Mouse (Mus musculus) right cerebral cortex, postnatal 36 days (tissue): ENCODE data around the gene Foxl1.

Source experiments
- DNase-seq, 2 experiments: peaks; one replicate each; pipeline ENCODE4 v3.0.0; 2022; ENCODE audit warnings: low spot score in 2 of 2, mixed read lengths in 1 of 2

The Foxl1 gene

DNA sequence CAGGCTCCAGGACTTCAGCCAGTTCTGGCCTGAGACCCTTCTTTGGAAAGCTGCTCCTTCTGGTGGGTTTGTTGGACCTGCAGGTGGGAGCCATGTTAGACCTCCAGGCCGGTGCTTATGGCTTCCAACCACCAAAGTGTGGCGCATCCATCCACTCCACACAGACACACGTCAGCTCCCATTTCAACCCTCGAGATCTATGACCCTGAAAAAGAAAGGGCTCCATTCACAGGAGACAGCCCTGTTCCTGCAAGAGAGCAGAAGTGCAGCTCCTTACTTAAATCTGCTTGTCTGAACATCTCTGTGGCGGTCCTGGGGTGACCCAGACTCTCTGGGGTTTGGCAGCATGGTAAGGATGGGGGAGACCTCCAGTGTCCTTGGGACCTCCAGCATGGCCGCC lies 34.2 kb upstream of the Foxl1 start:
- no peak for DNase-seq

DNA sequence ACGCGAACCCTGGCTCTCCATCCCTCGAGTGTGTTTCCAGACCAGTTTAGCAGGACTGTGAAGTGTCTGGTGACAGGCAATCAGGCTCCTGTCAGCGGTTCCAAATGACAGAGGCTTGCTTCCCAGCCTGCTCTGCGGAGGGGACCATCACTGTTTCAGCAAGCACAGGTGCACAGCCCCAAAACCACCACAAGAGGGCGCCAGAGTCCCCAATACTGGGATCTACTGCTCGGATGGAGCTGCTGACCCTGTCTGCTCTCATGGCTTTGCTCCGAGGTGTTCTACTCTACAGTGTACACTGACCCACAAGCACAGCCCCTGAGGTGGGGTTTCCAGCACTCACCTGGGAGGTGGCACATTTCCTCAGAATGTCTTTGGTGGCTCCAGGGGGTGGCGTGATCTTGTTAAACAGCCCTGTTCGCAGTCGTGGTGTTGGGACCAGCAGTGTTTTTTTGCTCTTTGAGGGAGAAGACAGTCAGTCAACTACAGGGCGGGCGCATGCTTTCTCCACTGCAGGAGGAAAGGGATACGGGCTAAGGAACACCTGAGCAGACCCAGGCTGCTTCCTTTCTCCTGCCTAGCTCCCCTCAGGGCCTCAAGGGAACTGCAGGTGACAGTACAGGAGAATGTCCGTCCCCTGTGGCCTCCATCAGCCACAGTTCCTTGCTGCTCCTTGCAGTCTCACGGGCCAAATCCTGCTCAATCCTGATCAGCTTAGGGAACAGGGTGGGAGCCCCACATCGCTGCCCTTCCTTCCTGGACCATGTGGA lies 23.5 kb upstream of the Foxl1 start:
- peak in 1 of 2 experiments; percentile 44 for DNase-seq

- peak; percentile 98 for DNase-seq
Measured at GRCm38 (mm10) chr8:121107668-121108656, 19.8 kb upstream of the Foxl1 start, which contains the start of gene Mthfsd. Mthfsd (minus strand) TSS chr8:121108392.

- DNase-seq = no peak
Measured at GRCm38 (mm10) chr8:121108657-121109056, 19.1 kb upstream of the Foxl1 start.

GRCm38 (mm10) chr8:121111145-121111907 lies 16.4 kb upstream of the Foxl1 start:
- DNase-seq = no peak

- DNase-seq = peak; percentile 88 to 89
Measured at GRCm38 (mm10) chr8:121113261-121113660, 14.5 kb upstream of the Foxl1 start.

DNA sequence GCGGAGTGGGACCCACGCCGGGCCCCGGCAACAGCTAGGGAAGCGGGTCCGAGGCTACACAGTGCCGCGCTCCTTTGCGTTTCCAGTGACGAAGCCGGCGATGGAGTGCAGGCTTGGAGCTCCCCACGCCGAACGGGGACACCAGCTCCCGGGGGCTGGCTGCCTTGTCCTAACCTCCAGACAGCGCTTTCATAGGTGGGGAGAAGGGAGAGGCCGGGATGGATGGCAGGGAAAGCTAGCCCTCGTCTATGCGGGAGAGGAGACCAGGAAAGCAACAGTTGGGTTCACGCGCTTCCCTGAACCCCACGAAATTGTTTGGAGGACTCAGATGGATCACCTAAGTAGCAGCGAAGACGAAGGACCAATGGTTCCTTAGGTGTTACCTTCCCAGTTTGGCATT lies 12.6 kb upstream of the Foxl1 start:
- DNase-seq = no peak

DNA sequence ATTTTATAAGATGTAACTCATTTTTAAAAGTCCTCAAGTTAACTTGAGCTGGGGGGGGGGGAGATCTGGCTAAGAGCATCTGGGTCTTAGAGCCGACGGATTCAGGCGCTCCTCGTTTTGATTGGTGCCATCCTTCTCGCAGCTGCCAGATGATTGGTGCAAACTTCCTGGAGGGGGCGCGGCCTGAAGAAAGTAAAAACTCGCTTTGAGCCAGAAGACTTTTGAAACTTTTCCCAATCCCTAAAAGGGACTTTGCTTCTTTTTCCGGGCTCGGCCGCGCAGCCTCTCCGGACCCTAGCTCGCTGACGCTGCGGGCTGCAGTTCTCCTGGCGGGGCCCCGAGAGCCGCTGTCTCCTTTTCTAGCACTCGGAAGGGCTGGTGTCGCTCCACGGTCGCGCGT lies 11.8 kb upstream of the Foxl1 start, which contains the start of gene Foxc2:
Gene Foxc2 (plus strand): TSS at position 224 of the 400 bp plus-strand sequence.
- DNase-seq = peak in 1 of 2 experiments; percentile 40

- no peak for DNase-seq
Measured at GRCm38 (mm10) chr8:121116591-121117185, 11.1 kb upstream of the Foxl1 start.

DNA sequence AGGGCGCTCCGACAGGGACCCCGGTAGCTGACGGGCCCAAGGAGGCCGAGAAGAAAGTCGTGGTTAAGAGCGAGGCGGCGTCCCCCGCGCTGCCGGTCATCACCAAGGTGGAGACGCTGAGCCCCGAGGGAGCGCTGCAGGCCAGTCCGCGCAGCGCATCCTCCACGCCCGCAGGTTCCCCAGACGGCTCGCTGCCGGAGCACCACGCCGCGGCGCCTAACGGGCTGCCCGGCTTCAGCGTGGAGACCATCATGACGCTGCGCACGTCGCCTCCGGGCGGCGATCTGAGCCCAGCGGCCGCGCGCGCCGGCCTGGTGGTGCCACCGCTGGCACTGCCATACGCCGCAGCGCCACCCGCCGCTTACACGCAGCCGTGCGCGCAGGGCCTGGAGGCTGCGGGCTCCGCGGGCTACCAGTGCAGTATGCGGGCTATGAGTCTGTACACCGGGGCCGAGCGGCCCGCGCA lies 10.5 kb upstream of the Foxl1 start:
- DNase-seq = no peak

- DNase-seq = no peak
Measured at GRCm38 (mm10) chr8:121117906-121118305, 9.8 kb upstream of the Foxl1 start.

DNA sequence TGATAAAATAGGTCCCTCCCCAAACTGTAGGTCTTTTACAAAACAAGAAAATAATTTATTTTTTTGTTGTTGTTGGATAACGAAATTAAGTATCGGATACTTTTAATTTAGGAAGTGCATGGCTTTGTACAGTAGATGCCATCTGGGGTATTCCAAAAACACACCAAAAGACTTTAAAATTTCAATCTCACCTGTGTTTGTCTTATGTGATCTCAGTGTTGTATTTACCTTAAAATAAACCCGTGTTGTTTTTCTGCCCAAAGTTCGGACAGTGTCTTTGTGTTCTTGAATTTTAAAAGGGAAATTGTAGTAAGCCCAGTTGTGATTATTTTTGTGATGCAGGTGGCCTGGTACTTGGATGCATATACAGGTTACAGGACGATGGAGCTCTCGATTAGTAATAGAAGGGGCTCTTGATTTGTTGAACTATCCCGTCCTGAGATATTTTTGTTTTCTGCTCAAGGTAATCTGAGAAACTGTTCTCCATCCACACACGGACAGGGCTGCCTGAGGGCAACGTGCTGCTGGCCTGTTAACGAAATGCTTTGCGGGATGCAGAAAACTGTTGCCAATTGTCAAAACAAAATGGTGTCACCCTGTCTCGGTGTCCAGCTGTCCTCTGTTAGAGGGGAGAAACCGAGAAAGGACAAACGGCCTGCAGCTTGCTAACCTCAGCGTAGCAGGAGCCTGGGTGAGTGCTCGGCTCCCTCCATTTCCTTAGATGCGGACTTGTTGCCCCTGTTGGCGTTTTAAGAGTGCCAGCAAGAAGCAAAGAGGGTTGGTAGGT lies 8.9 kb upstream of the Foxl1 start:
- DNase-seq = no peak

- no peak for DNase-seq
Measured at GRCm38 (mm10) chr8:121119635-121120455, 7.9 kb upstream of the Foxl1 start.

DNA sequence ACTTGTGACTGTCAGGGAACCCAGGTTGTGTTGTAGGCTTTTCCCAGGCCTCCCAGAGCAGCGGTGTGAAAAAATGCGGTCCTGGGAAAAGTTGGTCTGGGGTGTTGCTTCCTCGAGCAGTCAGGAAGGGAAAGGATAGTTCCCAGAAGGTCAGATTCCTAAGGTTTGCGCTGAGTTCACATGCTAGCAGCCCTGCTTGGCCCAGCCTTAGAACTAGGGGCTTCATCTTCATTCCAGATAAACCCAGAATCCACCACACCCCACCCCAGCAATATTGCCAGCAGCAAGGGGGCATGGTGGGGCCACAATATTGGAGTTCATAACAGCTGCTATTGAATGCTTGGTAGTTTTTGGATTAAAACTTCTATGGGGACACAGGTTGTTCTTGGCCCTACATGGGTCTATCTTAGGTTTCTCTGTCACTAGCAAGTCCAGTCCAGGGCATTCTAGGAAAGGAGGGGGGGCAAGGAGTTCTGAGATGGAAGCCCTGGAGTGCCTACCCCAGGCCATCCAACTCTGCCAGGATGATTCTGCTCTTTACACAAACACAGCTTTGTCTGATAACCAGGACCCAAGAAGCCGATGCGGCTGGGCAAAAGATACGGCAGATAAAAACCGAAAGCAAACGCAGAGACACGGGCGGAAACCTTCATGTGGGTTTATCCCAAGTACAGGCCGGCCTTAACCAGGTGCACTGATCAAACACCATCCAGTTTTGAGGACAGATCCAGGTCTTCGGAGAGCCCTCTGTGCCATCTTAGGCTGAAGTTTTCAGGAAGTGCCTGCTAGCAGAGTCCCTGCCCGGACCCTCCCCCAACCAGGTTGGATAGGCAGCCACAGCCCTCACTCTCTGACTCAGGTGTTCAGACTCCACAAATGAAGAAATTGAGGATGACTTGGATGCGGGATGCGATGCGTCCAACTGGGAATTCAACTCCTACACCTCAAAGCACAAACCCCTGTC lies 7.0 kb upstream of the Foxl1 start:
- no peak for DNase-seq

GRCm38 (mm10) chr8:121121704-121122103 lies 6.0 kb upstream of the Foxl1 start:
- DNase-seq = no peak

GRCm38 (mm10) chr8:121122368-121122767 lies 5.4 kb upstream of the Foxl1 start:
- DNase-seq = no peak

DNA sequence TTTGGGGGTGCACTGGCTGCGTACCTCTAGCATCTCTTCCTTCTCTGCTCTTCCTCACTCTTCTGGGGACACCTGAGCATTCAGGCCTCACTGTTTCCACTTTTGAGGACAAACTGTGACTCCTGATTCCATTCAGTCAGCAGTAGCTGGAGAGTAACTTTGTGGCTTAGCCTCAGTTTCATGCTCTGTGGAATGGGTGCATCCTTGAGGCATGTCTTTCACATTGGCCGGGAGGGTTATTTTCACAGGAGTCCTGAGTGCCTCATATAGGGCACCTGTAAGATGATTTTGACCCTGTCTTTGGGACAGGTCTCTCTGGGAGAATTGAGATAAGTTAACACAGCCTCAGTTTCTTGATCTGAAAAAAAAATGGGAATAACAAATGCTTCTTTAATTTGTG lies 4.6 kb upstream of the Foxl1 start:
- DNase-seq = no peak

- no peak for DNase-seq
Measured at GRCm38 (mm10) chr8:121124547-121125239, 3.0 kb upstream of the Foxl1 start.
